Mouse (Mus musculus) small intestine, adult 10 weeks (tissue): ENCODE data around the gene Plekhm1. TPM values are rescaled to one million over a fixed set of nuclear protein-coding genes. Genes with fewer than 3 reads are reported as not detected.

Experiments
- polyA plus RNA-seq: library from polyadenylated mRNA; stranded (reverse); fragments of 350-450 nt; fragmentation: Illumina TruSeq; extraction: RNeasy Lipid Tissue Mini Kit (QIAGEN cat#74804); gene quantifications from one replicate; pipeline ENCODE4 v1.2.3, GENCODE M21; 2014; ENCODE audit warnings: low replicate concordance

Gene Plekhm1
- polyA plus RNA-seq = 1.1 TPM

GRCm38 (mm10) chr11:103411981-103412949 lies at the start of gene Plekhm1:
Plekhm1 (minus strand) TSS chr11:103412687.

GRCm38 (mm10) chr11:103363214-103364148 lies 49.0 kb downstream of the Plekhm1 start, which contains the start of gene Arhgap27:
Arhgap27 (minus strand) TSS chr11:103363692.

Other genes starting within 250 kb of the Plekhm1 start
- gene Fmnl1, start 241.6 kb downstream of the Plekhm1 start, polyA plus RNA-seq = not detected
- not detected for gene 1700023F06Rik, start 204.1 kb downstream of the Plekhm1 start, polyA plus RNA-seq
- not detected for gene Spata32, start 194.3 kb downstream of the Plekhm1 start, polyA plus RNA-seq
- not detected for gene Map3k14, start 145.2 kb downstream of the Plekhm1 start, polyA plus RNA-seq
- 1.1 TPM for gene Arhgap27, start 49.0 kb downstream of the Plekhm1 start, polyA plus RNA-seq
- not detected for gene Lrrc37a, start 91.9 kb upstream of the Plekhm1 start, polyA plus RNA-seq
- not detected for gene Gm884, start 208.5 kb upstream of the Plekhm1 start, polyA plus RNA-seq
- gene Lyzl6, start 226.2 kb upstream of the Plekhm1 start, polyA plus RNA-seq = not detected
- gene Rprml, start 236.9 kb upstream of the Plekhm1 start, polyA plus RNA-seq = not detected